Mouse (Mus musculus) kidney, adult 11 months (tissue): ENCODE measurements at regions not wholly inside any gene's neighbourhood (a gene's known extent, or its start where the extent isn't known, plus 50 kb on each side); places are given as distances from the start of the nearest gene placed in this dataset.

Experiments
- DNase-seq: peaks from one replicate; pipeline ENCODE4 v3.0.0; 2022

DNA sequence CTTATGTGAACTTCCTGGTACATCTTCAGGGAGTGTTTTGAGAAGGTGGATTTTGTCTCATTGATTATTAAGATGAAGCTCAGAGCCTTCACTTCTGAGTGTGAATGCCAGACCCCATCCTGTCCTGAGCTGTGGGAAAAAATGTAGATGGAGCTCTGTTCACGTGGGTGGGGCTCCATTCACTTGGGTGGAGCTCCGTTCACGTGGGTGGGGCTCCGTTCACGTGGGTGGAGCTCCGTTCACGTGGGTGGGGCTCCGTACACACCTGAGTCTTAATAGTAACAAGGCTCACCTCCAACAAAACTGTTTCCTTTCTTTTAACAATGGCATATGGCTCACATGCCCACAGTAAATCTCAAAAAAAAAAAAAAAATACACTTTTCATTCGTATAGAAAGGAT is 94.1 kb upstream of the Sox5 start:
- no peak for DNase-seq

GRCm38 (mm10) chr6:144874251-144874650 is 92.5 kb upstream of the Sox5 start:
- DNase-seq: no peak

GRCm38 (mm10) chr6:144870949-144871348 is 89.2 kb upstream of the Sox5 start:
- DNase-seq: no peak

GRCm38 (mm10) chr6:144867333-144867732 is 85.6 kb upstream of the Sox5 start:
- DNase-seq: no peak

DNA sequence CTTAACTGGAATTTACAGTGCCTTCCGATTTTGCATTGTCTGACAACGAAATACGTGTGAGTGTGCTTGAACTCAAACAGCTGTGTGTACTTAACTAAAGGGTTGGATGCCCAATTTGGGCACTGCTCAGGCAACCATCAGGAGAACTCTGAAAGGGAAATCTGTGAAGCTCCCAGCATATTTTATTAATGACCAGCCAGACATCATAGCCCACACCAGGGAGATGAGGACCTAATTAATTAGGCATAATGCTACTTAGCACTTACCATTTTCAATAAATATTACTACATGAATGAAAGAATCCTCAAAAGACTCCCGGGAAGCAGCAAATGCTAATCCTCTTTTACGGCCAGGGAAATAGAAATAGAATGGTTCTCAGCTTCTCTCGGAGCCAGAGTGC is 82.2 kb upstream of the Sox5 start:
- DNase-seq: no peak

GRCm38 (mm10) chr6:144863430-144863994 is 81.7 kb upstream of the Sox5 start:
- no peak for DNase-seq

DNA sequence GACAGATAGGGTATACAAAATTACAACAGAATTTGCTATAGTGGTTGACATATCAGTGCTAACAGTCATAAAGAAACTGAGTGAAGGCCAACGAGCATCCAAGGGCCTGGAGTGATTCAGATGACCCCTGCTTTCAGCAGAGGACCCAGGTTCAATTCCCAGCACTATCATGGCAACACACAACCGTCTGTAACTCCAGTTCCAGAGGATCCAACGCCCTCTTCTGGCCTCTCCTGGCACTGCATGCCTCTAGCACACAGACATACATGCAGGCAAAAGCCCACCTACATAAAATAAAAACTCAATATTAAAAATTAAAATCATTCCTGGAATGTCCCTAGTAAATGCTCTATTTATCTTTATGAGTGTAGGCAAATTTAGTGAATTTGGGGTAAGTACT is 59.7 kb upstream of the Sox5 start:
- no peak for DNase-seq

- no peak for DNase-seq
These were observed 57.6 kb upstream of the Sox5 start for GRCm38 (mm10) chr6:144839383-144839782.

DNA sequence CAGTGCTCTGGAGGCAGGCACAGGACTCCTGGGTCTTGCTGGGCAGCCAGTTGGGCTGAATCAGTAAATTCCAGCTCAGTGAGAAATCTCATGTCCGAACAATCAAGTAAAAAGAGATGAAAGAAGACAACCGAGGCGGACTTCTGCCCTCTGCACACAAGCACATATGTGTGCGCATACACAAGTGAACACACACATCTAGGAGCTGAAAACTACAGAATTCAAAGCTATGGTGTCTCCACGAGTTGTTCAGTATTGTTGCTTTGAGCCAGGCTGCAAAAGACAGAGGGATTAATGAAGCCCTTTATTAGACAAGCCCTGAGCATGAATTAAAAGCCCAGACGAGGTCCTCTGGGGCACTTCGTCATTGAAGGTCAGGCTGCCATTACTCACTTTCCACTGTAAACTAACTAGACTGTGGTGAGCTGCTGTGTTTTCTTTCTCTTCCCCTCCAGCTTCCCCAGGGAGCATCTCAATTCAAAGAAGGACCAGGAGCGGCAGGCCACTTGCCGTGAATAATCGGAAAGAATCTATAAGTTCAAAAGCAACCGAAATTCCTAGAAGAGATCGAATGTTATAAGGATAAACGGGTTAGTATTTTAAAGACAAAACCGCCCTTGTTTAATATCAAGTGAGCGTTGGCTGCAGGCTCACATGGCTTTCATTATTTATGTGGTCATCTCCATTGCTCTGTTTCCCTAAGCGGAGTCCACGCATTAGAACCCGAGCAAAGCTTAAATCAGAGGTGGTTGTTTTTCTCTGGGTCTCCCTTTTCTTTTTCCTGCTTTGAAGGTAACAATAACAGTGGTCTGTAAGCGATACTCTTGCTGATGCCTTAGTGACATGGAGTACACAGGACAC is 52.8 kb upstream of the Sox5 start:
- DNase-seq: no peak
